Mouse (Mus musculus): ENCODE measurements around the gene Nos2.

Gene Nos2

GRCm38 (mm10) chr11:78959367-78959766 lies 38.8 kb downstream of the Nos2 start:
- DNase-seq (ENCODE audit: low spot score in 2 of 2) = no peak

GRCm38 (mm10) chr11:78959841-78960520 lies 39.4 kb downstream of the Nos2 start:
- DNase-seq (ENCODE audit: low spot score in 2 of 2) = peak in 1 of 2 experiments; percentile 37

GRCm38 (mm10) chr11:78961221-78961620 lies 40.6 kb downstream of the Nos2 start:
- no peak for DNase-seq (ENCODE audit: low spot score in 2 of 2)

GRCm38 (mm10) chr11:78967371-78967770 lies 46.8 kb downstream of the Nos2 start:
- DNase-seq (ENCODE audit: low spot score in 2 of 2) = peak in 1 of 2 experiments; percentile 31

- DNase-seq (ENCODE audit: low spot score in 2 of 2) = no peak
Observed at GRCm38 (mm10) chr11:78968121-78968520, 47.5 kb downstream of the Nos2 start.

- DNase-seq (ENCODE audit: low spot score in 2 of 2) = peak in 1 of 2 experiments; percentile 14
Observed at GRCm38 (mm10) chr11:78971096-78971495, 50.5 kb downstream of the Nos2 start.

GRCm38 (mm10) chr11:78971746-78972145 lies 51.2 kb downstream of the Nos2 start:
- DNase-seq (ENCODE audit: low spot score in 2 of 2) = no peak

GRCm38 (mm10) chr11:78972328-78972727 lies 51.7 kb downstream of the Nos2 start:
- DNase-seq (ENCODE audit: low spot score in 2 of 2) = peak in 1 of 2 experiments; percentile 2

- DNase-seq (ENCODE audit: low spot score in 2 of 2) = peak in 1 of 2 experiments; percentile 9
Observed at GRCm38 (mm10) chr11:78972811-78973351, 52.3 kb downstream of the Nos2 start.

- peak in 1 of 2 experiments; percentile 14 for DNase-seq (ENCODE audit: low spot score in 2 of 2)
Observed at GRCm38 (mm10) chr11:78973381-78974150, 53.0 kb downstream of the Nos2 start.

- no peak for DNase-seq (ENCODE audit: low spot score in 2 of 2)
Observed at GRCm38 (mm10) chr11:78976731-78977510, 56.3 kb downstream of the Nos2 start.

GRCm38 (mm10) chr11:78978176-78979019 lies 57.8 kb downstream of the Nos2 start:
- DNase-seq (ENCODE audit: low spot score in 2 of 2) = no peak

GRCm38 (mm10) chr11:78980083-78980634 lies 59.6 kb downstream of the Nos2 start:
- DNase-seq (ENCODE audit: low spot score in 2 of 2) = no peak

GRCm38 (mm10) chr11:78982042-78982441 lies 61.5 kb downstream of the Nos2 start:
- DNase-seq (ENCODE audit: low spot score in 2 of 2) = no peak

GRCm38 (mm10) chr11:78982513-78983291 lies 62.1 kb downstream of the Nos2 start:
- no peak for DNase-seq (ENCODE audit: low spot score in 2 of 2)

GRCm38 (mm10) chr11:78983539-78983938 lies 63.0 kb downstream of the Nos2 start:
- no peak for DNase-seq (ENCODE audit: low spot score in 2 of 2)

- no peak for DNase-seq (ENCODE audit: low spot score in 2 of 2)
Observed at GRCm38 (mm10) chr11:78984483-78985177, 64.0 kb downstream of the Nos2 start, which contains the start of gene Lgals9. Lgals9 (minus strand) TSS chr11:78984946.

GRCm38 (mm10) chr11:78985505-78985904 lies 64.9 kb downstream of the Nos2 start:
- DNase-seq (ENCODE audit: low spot score in 2 of 2) = no peak

GRCm38 (mm10) chr11:78986311-78987002 lies 65.9 kb downstream of the Nos2 start:
- no peak for DNase-seq (ENCODE audit: low spot score in 2 of 2)
